Mouse (Mus musculus) T-helper 1 cell (primary cell): ENCODE measurements around the gene Prune2.

ENCODE experiments used
- in situ Hi-C: fragments of 300-600 bp; cut with MboI, MseI; formaldehyde crosslinking; loops from one replicate; pipeline ENCODE4 v1.15.1; 2025; ENCODE audit warnings: high pct_unique_total_duplicates

Prune2 gene

GRCm38 (mm10) chr19:16997915-16998314 lies 42.0 kb downstream of the Prune2 start:
- in situ Hi-C loops: no loop called here

- in situ Hi-C loops: no loop called here
Observed at GRCm38 (mm10) chr19:17006220-17006907, 50.4 kb downstream of the Prune2 start.

GRCm38 (mm10) chr19:17011261-17011995 lies 55.5 kb downstream of the Prune2 start:
- in situ Hi-C loops: no loop called here

GRCm38 (mm10) chr19:17013085-17013484 lies 57.2 kb downstream of the Prune2 start:
- in situ Hi-C loops: no loop called here

GRCm38 (mm10) chr19:17014337-17015124 lies 58.6 kb downstream of the Prune2 start:
- in situ Hi-C loops: no loop called here

- in situ Hi-C loops: no loop called here
Observed at GRCm38 (mm10) chr19:17024748-17025147, 68.8 kb downstream of the Prune2 start.

GRCm38 (mm10) chr19:17030276-17030675 lies 74.4 kb downstream of the Prune2 start:
- in situ Hi-C loops: loop anchor here (10.0 kb wide), 1 partner anchor 225 kb away; no protein-coding TSS in a partner anchor

GRCm38 (mm10) chr19:17032314-17032713 lies 76.4 kb downstream of the Prune2 start:
- in situ Hi-C loops: loop anchor here (10.0 kb wide), 1 partner anchor 228 kb away; no protein-coding TSS in a partner anchor

- in situ Hi-C loops: no loop called here
Observed at GRCm38 (mm10) chr19:17046961-17047360, 91.0 kb downstream of the Prune2 start.

- in situ Hi-C loops: no loop called here
Observed at GRCm38 (mm10) chr19:17055892-17056291, 100.0 kb downstream of the Prune2 start.

- in situ Hi-C loops: no loop called here
Observed at GRCm38 (mm10) chr19:17060106-17060505, 104.2 kb downstream of the Prune2 start.

- in situ Hi-C loops: no loop called here
Observed at GRCm38 (mm10) chr19:17064421-17064820, 108.5 kb downstream of the Prune2 start.

GRCm38 (mm10) chr19:17069067-17069466 lies 113.1 kb downstream of the Prune2 start:
- in situ Hi-C loops: no loop called here

GRCm38 (mm10) chr19:17071205-17071604 lies 115.3 kb downstream of the Prune2 start:
- in situ Hi-C loops: no loop called here

GRCm38 (mm10) chr19:17072245-17072644 lies 116.3 kb downstream of the Prune2 start:
- in situ Hi-C loops: no loop called here

- in situ Hi-C loops: no loop called here
Observed at GRCm38 (mm10) chr19:17078643-17079316, 122.9 kb downstream of the Prune2 start.

GRCm38 (mm10) chr19:17081382-17081781 lies 125.5 kb downstream of the Prune2 start:
- in situ Hi-C loops: no loop called here

GRCm38 (mm10) chr19:17094067-17094466 lies 138.1 kb downstream of the Prune2 start:
- in situ Hi-C loops: no loop called here

- in situ Hi-C loops: no loop called here
Observed at GRCm38 (mm10) chr19:17096338-17096737, 140.4 kb downstream of the Prune2 start.

- in situ Hi-C loops: no loop called here
Observed at GRCm38 (mm10) chr19:17097210-17097609, 141.3 kb downstream of the Prune2 start.

- in situ Hi-C loops: no loop called here
Observed at GRCm38 (mm10) chr19:17108782-17109181, 152.9 kb downstream of the Prune2 start.
